Comparison of ENCODE assay signal across 8 mouse cellular contexts in the genomic region with DNA sequence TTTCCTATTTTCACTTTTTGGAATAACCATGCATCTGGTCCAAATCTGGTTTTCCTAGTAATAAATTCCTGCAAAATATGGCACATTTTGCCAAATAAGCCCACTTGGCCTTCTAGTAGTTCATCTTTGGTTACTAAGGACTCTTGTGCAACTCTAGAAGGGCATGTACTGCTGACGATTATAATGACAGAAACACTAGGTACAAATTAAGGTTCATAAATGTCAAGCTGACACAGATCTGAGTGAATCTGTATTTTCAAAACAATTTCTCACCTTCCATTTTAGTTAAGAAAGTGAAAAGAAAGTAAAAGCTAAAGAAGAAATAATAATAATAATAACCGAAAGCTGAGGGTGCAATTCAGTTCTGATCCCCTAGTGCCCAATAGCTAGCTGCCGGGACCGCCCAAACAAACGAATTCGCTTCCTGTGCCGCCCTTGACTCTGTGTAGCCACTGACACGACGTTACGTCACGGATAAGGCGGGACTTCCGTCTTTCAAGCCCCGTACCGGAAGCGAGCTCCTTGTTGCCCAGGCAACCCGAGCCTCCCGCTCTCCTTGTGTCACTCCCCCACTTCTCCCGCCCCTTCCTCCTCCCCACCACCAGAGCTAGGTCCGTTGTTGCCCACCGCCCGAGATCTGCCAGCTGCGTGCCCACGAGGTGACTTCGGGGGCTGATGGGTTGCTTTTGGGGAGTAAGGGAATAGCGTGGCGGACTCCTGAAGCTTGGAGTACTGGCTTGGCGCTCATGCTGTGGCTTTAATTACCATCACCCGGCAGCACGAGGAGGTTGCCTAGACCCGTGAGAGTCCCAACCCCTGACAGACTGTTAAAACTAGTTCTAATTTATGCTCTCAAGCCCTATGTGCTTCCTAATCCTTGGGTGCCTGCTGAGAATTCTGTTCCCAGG. TPM values are rescaled to one million over a fixed set of nuclear protein-coding genes. Genes with fewer than 3 reads are reported as not detected.
A peak's percentile ranks its signal among the peaks of the same experiment; 100 is the strongest.
DNase-seq lines count a peak whose midpoint lies in the region; ATAC-seq and TF ChIP-seq lines count a peak whose summit lies in the region.

A gene (plus strand): TSS at position 563 of the 908 bp plus-strand sequence.

- TF ChIP-seq CTCF in lung, adult 2 months (IDR thresholded peaks at IDR 0.05; ENCODE audit: insufficient read depth, low read length): no peak

- H3K9me3 ChIP-seq in ES-E14 (ENCODE audit: control insufficient read depth, insufficient read depth, low read depth, low read length): no peaks in the 10 kb centered on the region
- no peaks in the 10 kb centered on the region for H3K9me3 ChIP-seq in forebrain, embryonic 15.5 days

- peak within 1 kb of the TSS; percentile 81 to 88 for H3K4me3 ChIP-seq in ES-E14 (ENCODE audit: insufficient read depth in 1 of 2, low read depth in 1 of 2, low read length in 2 of 2, poor library complexity in 1 of 2, severe bottlenecking in 1 of 2)
- peak within 1 kb of the TSS; percentile 55 for H3K4me3 ChIP-seq in forebrain, embryonic 15.5 days
- H3K4me3 ChIP-seq in lung, adult 2 months (replicated peaks; ENCODE audit: extremely low read depth, low read depth, low read length): peak within 1 kb of the TSS; percentile 94

- DNase-seq in ES-E14 (ENCODE audit: low read depth, low spot score): peak; percentile 82
- peak; percentile 93 for DNase-seq in cerebellum, adult 11-12 months
- DNase-seq in heart, postnatal 25 days (ENCODE audit: low spot score): peak; percentile 88
- DNase-seq in layer of hippocampus, adult 18-20 months (ENCODE audit: low spot score in 2 of 2): peak; percentile 93 to 96
- DNase-seq in lung, adult 2 months: peak; percentile 90
- peak; percentile 87 to 93 for DNase-seq in thymus, adult 18-20 months

- in situ Hi-C loops in ES-E14 (cut with MboI; ENCODE audit: low sequenced_read_pairs in 2 of 2, unreplicated experiment in 2 of 2): loop anchor here in 1 of 2 experiments (25.0 kb wide), 2 partner anchors 192 to 492 kb away; no protein-coding TSS in a partner anchor

- WGBS in forebrain, embryonic 15.5 days: 15% methylated on average over 31 of the region's 31 CpGs
- 26% methylated on average over 31 of the region's 31 CpGs for WGBS in lung, adult 2 months

- intact Hi-C loops in heart, postnatal 25 days (cut with DNase I): loop anchor here (2.0 to 10.0 kb wide), 2 partner anchors 181 to 1065 kb away; no protein-coding TSS in a partner anchor

- H3K4me1 ChIP-seq in ES-E14 (ENCODE audit: control insufficient read depth in 2 of 2, insufficient read depth in 2 of 2, low read length in 2 of 2, poor library complexity in 1 of 2): no peaks in the 10 kb centered on the region
- H3K4me1 ChIP-seq in forebrain, embryonic 15.5 days: peaks cover 26% of the 10 kb centered on the region
- H3K4me1 ChIP-seq in lung, adult 2 months (ENCODE audit: control insufficient read depth, insufficient read depth, low read length): no peaks in the 10 kb centered on the region

- H3K27me3 ChIP-seq in forebrain, embryonic 15.5 days: no peaks in the 10 kb centered on the region

- H3K36me3 ChIP-seq in ES-E14 (ENCODE audit: control insufficient read depth, insufficient read depth, low read length, poor library complexity, severe bottlenecking): no peaks in the 10 kb centered on the region
- no peaks in the 10 kb centered on the region for H3K36me3 ChIP-seq in forebrain, embryonic 15.5 days

- peak within 1 kb of the TSS; percentile 40 for H3K4me2 ChIP-seq in forebrain, embryonic 15.5 days (replicated peaks)

- H3K27ac ChIP-seq in ES-E14 (ENCODE audit: insufficient read depth, low read depth, low read length, poor library complexity, severe bottlenecking): no peak within 1 kb of the TSS
- H3K27ac ChIP-seq in forebrain, embryonic 15.5 days (replicated peaks): peak within 1 kb of the TSS; percentile 89

- peak within 1 kb of the TSS; percentile 79 for H3K9ac ChIP-seq in ES-E14 (ENCODE audit: insufficient read depth, low read depth, low read length, poor library complexity, severe bottlenecking)
- peak within 1 kb of the TSS; percentile 55 for H3K9ac ChIP-seq in forebrain, embryonic 15.5 days (replicated peaks)

- peak; percentile 99 for ATAC-seq in forebrain, embryonic 15.5 days (replicated peaks)
- ATAC-seq in neutrophil, adult 5-6 weeks (ENCODE audit: extremely low read depth, insufficient number of reproducible peaks, low FRiP score, poor library complexity, severe bottlenecking): peak; percentile 100

- TF ChIP-seq POLR2A in lung, adult 2 months (IDR thresholded peaks at IDR 0.05; ENCODE audit: borderline replicate concordance, extremely low read depth, low read depth, low read length): peak; percentile 36; the same call in 1 of the 2 replicates

TF ChIP-seq in ES-E14, 5 proteins besides CTCF, POLR2A, EP300 and RAD21:
- TF ChIP-seq ZNF384 (IDR thresholded peaks at IDR 0.05; ENCODE audit: low read depth, low read length): no peak
- TF ChIP-seq CHD2 (IDR thresholded peaks at IDR 0.05; ENCODE audit: low read depth, low read length): no peak
- no peak for TF ChIP-seq HCFC1 (IDR thresholded peaks at IDR 0.05; ENCODE audit: borderline replicate concordance, insufficient read depth, low read length)
- no peak for TF ChIP-seq ZC3H11A (IDR thresholded peaks at IDR 0.05; ENCODE audit: borderline replicate concordance, low read depth, low read length)
- no peak for TF ChIP-seq MAFK (IDR thresholded peaks at IDR 0.05; ENCODE audit: insufficient read depth, low read depth, low read length)

RNA-seq across cellular contexts. Expression of the gene that starts here (rescaled TPM):
- 7.0 and 8.5 TPM in 2 replicates for total RNA-seq in ES-E14 (2012; rRNA removed)
- polyA plus RNA-seq in forebrain, embryonic 15.5 days (2015; fragmentation: Nextera tagmentation; extraction: Ambion mirVana): 11.0 and 11.4 TPM in 2 replicates
- 1 to 10 TPM; 2.4 to 2.9 TPM for total RNA-seq in heart, postnatal 25 days (2021)
- 10 to 100 TPM; 13.1 to 14.8 TPM for total RNA-seq in layer of hippocampus, adult 18-20 months (2021)
- polyA plus RNA-seq in lung, adult 2 months (2012; rRNA removed): 4.3 and 5.5 TPM in 2 replicates
- total RNA-seq in neutrophil, adult 5-6 weeks (2017): 1.9 and 3.8 TPM in 2 replicates
